Mouse (Mus musculus) limb, embryonic 12.5 days (tissue): ENCODE data around the gene Zbtb16. TPM values are rescaled to one million over a fixed set of nuclear protein-coding genes. Genes with fewer than 3 reads are reported as not detected.
A peak's percentile ranks its signal among the peaks of the same experiment; 100 is the strongest.

Experiments used
- ATAC-seq: fragments of 200-750 bp; cut with Nextera tagmentation; 2 replicates; pipeline ENCODE4 v1.8.0; 2017; ENCODE audit warnings: low read depth, moderate TSS enrichment; ENCODE audit not compliant: insufficient number of reproducible peaks, insufficient read depth, low FRiP score, low TSS enrichment
- H3K27ac ChIP-seq: fragments of 300-500 bp; sonication (generic); 2 replicates; pipeline ENCODE4 v1.5.1; 2016; ENCODE audit warnings: mild to moderate bottlenecking, moderate library complexity
- H3K27me3 ChIP-seq: fragments of 300-500 bp; sonication (generic); 2 replicates; pipeline ENCODE4 v1.6.1; 2016; ENCODE audit warnings: mild to moderate bottlenecking, moderate library complexity
- H3K36me3 ChIP-seq: fragments of 300-500 bp; sonication (generic); 2 replicates; pipeline ENCODE4 v1.6.1; 2016; ENCODE audit warnings: mild to moderate bottlenecking, moderate library complexity
- H3K4me1 ChIP-seq: fragments of 300-500 bp; sonication (generic); replicated peaks from 2 replicates; pipeline ENCODE4 v1.6.1; 2016
- H3K4me2 ChIP-seq: fragments of 300-500 bp; sonication (generic); 2 replicates; pipeline ENCODE4 v1.6.1; 2016; ENCODE audit warnings: mild to moderate bottlenecking, moderate library complexity
- H3K4me3 ChIP-seq: fragments of 300-500 bp; sonication (generic); replicated peaks from 2 replicates; pipeline ENCODE4 v1.5.1; 2016; ENCODE audit warnings: mild to moderate bottlenecking
- H3K9ac ChIP-seq: fragments of 300-500 bp; sonication (generic); replicated peaks from 2 replicates; pipeline ENCODE4 v1.6.1; 2016; ENCODE audit warnings: mild to moderate bottlenecking, moderate library complexity
- H3K9me3 ChIP-seq: fragments of 300-500 bp; sonication (generic); 2 replicates; pipeline ENCODE4 v1.6.1; 2016; ENCODE audit warnings: mild to moderate bottlenecking, moderate library complexity
- WGBS: fragments of 180-500 bp; shearing (Covaris S2); methylation state at CpG from one replicate; pipeline ENCODE4 v1.1.7; 2016; 5-methylcytosine and 5-hydroxymethylcytosine counted together
- polyA plus RNA-seq: library from polyadenylated mRNA; unstranded; fragments of >200 nt; fragmentation: Nextera tagmentation; extraction: Ambion mirVana; gene quantifications from 2 replicates; pipeline ENCODE4 v1.2.1, GENCODE M21; 2016

Gene Zbtb16
- polyA plus RNA-seq, 1 experiment from 2014 or later = 2.5 TPM

- H3K27ac ChIP-seq = peak overlapping the region; percentile 45
- ATAC-seq = 0 out of 2 replicates have a peak, but pooled peaks have one; percentile 21
- H3K4me1 ChIP-seq = peaks cover 39% of the 10 kb centered on the region
- peaks cover 28% of the 10 kb centered on the region for H3K27me3 ChIP-seq
- no peaks in the 10 kb centered on the region for H3K9me3 ChIP-seq
- 10% methylated on average over 11 of the region's 11 CpGs for WGBS
- H3K36me3 ChIP-seq = no peaks in the 10 kb centered on the region
- H3K9ac ChIP-seq = no peak overlapping the region
- H3K4me3 ChIP-seq = no peak overlapping the region
- peak overlapping the region; percentile 13; the same call in 1 of the 2 replicates for H3K4me2 ChIP-seq
Measured at GRCm38 (mm10) chr9:48675151-48675790, 160.8 kb downstream of the Zbtb16 start.

DNA sequence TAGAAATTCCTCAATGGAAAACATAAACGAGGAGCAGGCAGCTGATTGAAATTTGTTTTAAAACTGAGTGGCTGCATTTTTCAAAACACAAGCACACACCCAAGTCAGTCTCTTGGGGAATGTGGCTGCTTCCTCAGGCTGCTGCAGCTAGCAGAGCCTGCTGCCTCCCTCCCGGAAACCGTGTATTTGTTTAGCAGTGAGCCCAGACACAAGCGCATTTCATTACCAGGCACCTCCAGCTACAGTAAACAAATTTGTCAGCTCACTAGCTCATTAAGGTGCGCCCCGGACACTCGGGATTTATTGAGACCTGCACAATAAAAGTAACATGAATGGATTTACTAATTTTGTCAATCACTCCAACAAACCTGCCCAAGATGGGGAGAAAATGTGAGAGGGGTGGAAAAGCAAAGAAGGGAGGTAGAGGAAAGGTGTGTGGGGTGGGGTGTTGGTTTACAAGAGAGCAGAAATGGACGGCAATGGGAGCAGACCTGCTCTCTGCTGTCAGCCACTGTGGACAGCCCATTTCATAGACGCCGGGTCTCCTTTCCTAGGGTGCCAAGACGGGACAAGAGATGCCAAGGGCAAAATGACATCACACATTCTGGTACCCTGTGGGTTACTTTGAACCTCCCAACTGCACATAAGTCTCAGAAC, 161.5 kb downstream of the Zbtb16 start:
- Histone ChIP-seq H3K4me1 (peaks cover 39% of the 10 kb centered on the region), H3K27me3 (peaks cover 28% of the 10 kb centered on the region), H3K4me3 (no peak overlapping the region), H3K4me2 (peak overlapping the region; percentile 13; the same call in 1 of the 2 replicates), H3K27ac (peak overlapping the region; percentile 45), H3K36me3 (no peaks in the 10 kb centered on the region), H3K9ac (no peak overlapping the region), H3K9me3 (no peaks in the 10 kb centered on the region)
- no peak for ATAC-seq
- 8% methylated on average over 11 of the region's 11 CpGs for WGBS

DNA sequence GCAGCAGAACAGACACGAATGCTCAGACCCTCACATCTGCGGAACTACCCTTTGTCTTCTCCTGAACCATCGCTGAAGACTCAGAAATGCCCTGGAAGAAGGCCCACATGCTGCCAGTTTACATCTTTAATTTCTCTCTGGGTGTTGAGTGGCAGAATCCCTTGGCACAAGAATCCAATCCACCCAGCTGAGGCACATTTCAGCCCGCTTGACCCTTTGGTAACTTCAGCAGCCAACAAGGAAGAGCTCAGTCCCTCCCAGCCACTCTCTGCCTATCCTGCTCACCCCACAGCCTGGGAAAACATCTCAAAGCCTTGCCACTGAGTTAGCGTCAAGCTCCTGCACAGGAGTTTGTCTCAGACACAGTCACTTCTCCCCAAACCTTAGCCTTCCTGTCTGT, 162.2 kb downstream of the Zbtb16 start:
- Histone ChIP-seq H3K9ac (no peak overlapping the region), H3K4me1 (peaks cover 35% of the 10 kb centered on the region), H3K27ac (0 out of 2 replicates have a peak overlapping the region, but pooled peaks have one; percentile 47), H3K27me3 (peaks cover 28% of the 10 kb centered on the region), H3K9me3 (no peaks in the 10 kb centered on the region), H3K36me3 (no peaks in the 10 kb centered on the region), H3K4me2 (0 out of 2 replicates have a peak overlapping the region, but pooled peaks have one; percentile 13), H3K4me3 (no peak overlapping the region)
- WGBS = 47% methylated on average over 5 of the region's 5 CpGs
- no peak for ATAC-seq

GRCm38 (mm10) chr9:48673213-48673612, 162.8 kb downstream of the Zbtb16 start:
- WGBS = 78% methylated on average over 6 of the region's 6 CpGs
- H3K27ac ChIP-seq = no peak overlapping the region

GRCm38 (mm10) chr9:48671841-48672240, 164.2 kb downstream of the Zbtb16 start:
- H3K4me1 ChIP-seq = peaks cover 30% of the 10 kb centered on the region
- no peak overlapping the region for H3K27ac ChIP-seq
- no peaks in the 10 kb centered on the region for H3K9me3 ChIP-seq
- no peak overlapping the region for H3K9ac ChIP-seq
- peaks cover 33% of the 10 kb centered on the region for H3K27me3 ChIP-seq
- H3K4me3 ChIP-seq = no peak overlapping the region
- H3K4me2 ChIP-seq = no peak overlapping the region
- no peaks in the 10 kb centered on the region for H3K36me3 ChIP-seq
- ATAC-seq = no peak

More at GRCm38 (mm10) chr9:48673213-48673612, 162.8 kb downstream of the Zbtb16 start:
- no peaks in the 10 kb centered on the region for H3K36me3 ChIP-seq
- ATAC-seq = no peak
- H3K9ac ChIP-seq = no peak overlapping the region
- no peak overlapping the region for H3K4me3 ChIP-seq
- H3K27me3 ChIP-seq = peaks cover 28% of the 10 kb centered on the region
- H3K4me2 ChIP-seq = no peak overlapping the region
- no peaks in the 10 kb centered on the region for H3K9me3 ChIP-seq
- H3K4me1 ChIP-seq = peaks cover 32% of the 10 kb centered on the region

DNA sequence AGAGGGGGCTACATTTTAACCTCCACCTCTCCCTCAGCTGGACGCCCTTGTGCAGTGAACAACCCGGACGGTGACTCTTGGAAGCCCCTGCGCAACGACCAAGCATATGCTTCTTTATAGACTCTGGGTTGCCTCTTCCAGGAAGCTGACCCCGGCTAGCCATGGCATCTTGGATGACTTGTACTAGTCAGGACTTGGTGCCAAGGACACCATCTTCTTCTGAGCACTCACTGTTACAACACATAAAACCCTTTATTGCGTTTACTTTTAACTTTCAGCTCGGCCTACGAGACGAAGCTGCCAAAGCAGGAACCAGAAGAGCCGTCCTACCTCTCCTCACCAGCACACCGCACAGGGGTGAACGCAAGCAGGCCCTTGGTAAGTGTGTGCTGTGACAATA, 165.9 kb downstream of the Zbtb16 start:
- ATAC-seq = no peak
- 77% methylated on average over 13 of the region's 13 CpGs for WGBS
- Histone ChIP-seq H3K4me3 (no peak overlapping the region), H3K27me3 (peaks cover 26% of the 10 kb centered on the region), H3K27ac (no peak overlapping the region), H3K9ac (no peak overlapping the region), H3K4me2 (no peak overlapping the region), H3K36me3 (no peaks in the 10 kb centered on the region), H3K9me3 (no peaks in the 10 kb centered on the region), H3K4me1 (peaks cover 24% of the 10 kb centered on the region)

DNA sequence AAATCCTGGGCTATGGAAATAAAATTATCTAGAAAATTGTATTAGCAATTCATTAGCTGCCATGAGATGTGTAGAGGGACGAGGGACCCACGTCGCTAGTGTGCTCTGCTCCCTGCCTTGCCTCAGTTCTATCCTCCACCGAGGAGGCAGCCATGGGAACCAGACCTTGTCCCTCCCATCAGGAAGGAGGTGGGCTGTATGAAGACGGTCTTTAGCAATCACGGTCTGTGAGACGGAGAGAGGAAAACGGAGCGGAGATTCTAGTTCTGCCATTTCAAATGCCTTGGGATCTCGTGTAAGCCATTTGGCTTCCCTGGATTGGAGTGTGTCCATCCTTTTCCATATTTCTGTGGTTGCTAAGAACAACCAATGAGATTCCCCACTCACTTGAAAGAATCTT, 166.3 kb downstream of the Zbtb16 start:
- Histone ChIP-seq H3K4me1 (peaks cover 20% of the 10 kb centered on the region), H3K9me3 (no peaks in the 10 kb centered on the region), H3K36me3 (no peaks in the 10 kb centered on the region), H3K9ac (no peak overlapping the region), H3K4me3 (no peak overlapping the region), H3K27ac (no peak overlapping the region), H3K4me2 (no peak overlapping the region), H3K27me3 (peaks cover 30% of the 10 kb centered on the region)
- ATAC-seq = no peak
- WGBS = 84% methylated on average over 10 of the region's 10 CpGs

- 92% methylated on average over 3 of the region's 3 CpGs for WGBS
Measured at GRCm38 (mm10) chr9:48666702-48667101, 169.3 kb downstream of the Zbtb16 start.

GRCm38 (mm10) chr9:48663052-48663433, 173.0 kb downstream of the Zbtb16 start:
- H3K36me3 ChIP-seq = no peaks in the 10 kb centered on the region
- no peak overlapping the region for H3K4me2 ChIP-seq
- no peak overlapping the region for H3K9ac ChIP-seq
- no peak overlapping the region for H3K27ac ChIP-seq
- no peak overlapping the region for H3K4me3 ChIP-seq
- H3K4me1 ChIP-seq = peaks cover 17% of the 10 kb centered on the region
- no peak for ATAC-seq
- H3K9me3 ChIP-seq = peaks cover 6% of the 10 kb centered on the region; the same call in 1 of the 2 replicates
- WGBS = 36% methylated on average over 13 of the region's 13 CpGs
- peaks cover 50% of the 10 kb centered on the region for H3K27me3 ChIP-seq

More at GRCm38 (mm10) chr9:48666702-48667101, 169.3 kb downstream of the Zbtb16 start:
- Histone ChIP-seq H3K27ac (no peak overlapping the region), H3K36me3 (no peaks in the 10 kb centered on the region), H3K4me3 (no peak overlapping the region), H3K9ac (no peak overlapping the region), H3K4me1 (peaks cover 21% of the 10 kb centered on the region), H3K4me2 (no peak overlapping the region), H3K9me3 (no peaks in the 10 kb centered on the region), H3K27me3 (peaks cover 39% of the 10 kb centered on the region)
- no peak for ATAC-seq

DNA sequence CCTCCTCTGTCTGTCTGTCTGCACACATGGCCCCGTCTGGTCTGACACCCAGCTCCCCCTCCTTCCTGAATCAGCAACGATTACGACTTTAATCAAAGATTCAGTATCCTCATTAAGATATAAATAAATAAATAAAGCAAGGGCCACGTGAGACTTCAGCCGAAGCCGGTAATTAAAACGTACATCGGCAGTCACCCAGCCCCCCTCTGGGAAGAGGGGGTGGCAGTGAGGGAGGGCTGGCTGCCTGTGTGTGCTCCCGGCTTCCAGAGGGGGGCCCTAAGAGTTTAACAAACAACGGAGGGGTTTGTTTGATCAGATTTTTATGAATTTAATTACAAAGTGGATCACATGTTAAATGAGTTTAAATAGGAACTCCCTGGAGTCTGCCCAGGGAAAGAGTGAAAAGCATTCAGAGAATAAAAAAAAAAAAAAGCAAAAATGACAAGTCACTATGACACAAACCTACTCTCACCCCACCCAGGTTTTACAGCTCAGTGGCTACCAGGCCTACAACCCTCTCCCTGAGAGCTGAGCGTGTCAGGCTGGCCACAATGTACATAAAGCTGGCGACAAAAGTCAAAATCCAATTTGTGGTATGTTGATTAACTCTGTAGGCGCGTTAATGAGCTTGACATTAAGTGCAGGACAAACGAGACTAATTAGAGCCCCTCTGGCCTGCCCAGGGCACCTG, 173.5 kb downstream of the Zbtb16 start:
- ATAC-seq = no peak
- Histone ChIP-seq H3K4me2 (peak overlapping the region; percentile 18; the same call in 1 of the 2 replicates), H3K27me3 (peaks cover 50% of the 10 kb centered on the region), H3K4me1 (peaks cover 17% of the 10 kb centered on the region), H3K27ac (no peak overlapping the region), H3K9ac (no peak overlapping the region), H3K36me3 (no peaks in the 10 kb centered on the region), H3K4me3 (no peak overlapping the region), H3K9me3 (peaks cover 6% of the 10 kb centered on the region; the same call in 1 of the 2 replicates)
- WGBS = 18% methylated on average over 15 of the region's 15 CpGs
